Mouse (Mus musculus) lung, postnatal 0 days (tissue): Measurements from ENCODE around the gene Aspa.

ENCODE experiments used
- CTCF ChIP-seq: IDR thresholded peaks from 2 replicates; pipeline ENCODE4 v1.5.1; 2016; ENCODE audit warnings: antibody characterized with exemption, mild to moderate bottlenecking
- EP300 ChIP-seq: IDR thresholded peaks from 2 replicates; pipeline ENCODE4 v1.6.1; 2016; ENCODE audit warnings: antibody characterized with exemption, mild to moderate bottlenecking, control low read depth

GRCm38 (mm10) chr11:73315961-73316360, 13.4 kb downstream of the Aspa start:
- TF ChIP-seq CTCF = no peak
- TF ChIP-seq EP300 = no peak
